Mouse (Mus musculus) thymus, postnatal 4 days (tissue): ENCODE data around the gene Camkmt.

Source experiments
- DNase-seq: peaks from one replicate; pipeline ENCODE4 v3.0.0; 2021

Gene Camkmt

GRCm38 (mm10) chr17:85177231-85177630 lies 86.9 kb downstream of the Camkmt start:
- DNase-seq: no peak

- DNase-seq: no peak
Observed at GRCm38 (mm10) chr17:85180471-85181060, 90.2 kb downstream of the Camkmt start.

- DNase-seq: peak; percentile 89
Observed at GRCm38 (mm10) chr17:85189227-85190127, 99.1 kb downstream of the Camkmt start.

GRCm38 (mm10) chr17:85190128-85190435 lies 99.7 kb downstream of the Camkmt start:
- DNase-seq: no peak

- DNase-seq: no peak
Observed at GRCm38 (mm10) chr17:85193294-85193693, 102.9 kb downstream of the Camkmt start.

- DNase-seq: no peak
Observed at GRCm38 (mm10) chr17:85198781-85199180, 108.4 kb downstream of the Camkmt start.

- DNase-seq: no peak
Observed at GRCm38 (mm10) chr17:85199321-85199720, 109.0 kb downstream of the Camkmt start.

GRCm38 (mm10) chr17:85218054-85218453 lies 127.7 kb downstream of the Camkmt start:
- DNase-seq: no peak

- DNase-seq: no peak
Observed at GRCm38 (mm10) chr17:85242109-85242508, 151.8 kb downstream of the Camkmt start.

GRCm38 (mm10) chr17:85248962-85249361 lies 158.6 kb downstream of the Camkmt start:
- no peak for DNase-seq

- DNase-seq: no peak
Observed at GRCm38 (mm10) chr17:85249744-85250143, 159.4 kb downstream of the Camkmt start.

GRCm38 (mm10) chr17:85256930-85257329 lies 166.6 kb downstream of the Camkmt start:
- no peak for DNase-seq

GRCm38 (mm10) chr17:85257348-85257747 lies 167.0 kb downstream of the Camkmt start:
- no peak for DNase-seq

- no peak for DNase-seq
Observed at GRCm38 (mm10) chr17:85258703-85259341, 168.5 kb downstream of the Camkmt start.

GRCm38 (mm10) chr17:85266831-85267422 lies 176.6 kb downstream of the Camkmt start:
- DNase-seq: no peak

GRCm38 (mm10) chr17:85271466-85272175 lies 181.3 kb downstream of the Camkmt start:
- no peak for DNase-seq

GRCm38 (mm10) chr17:85279720-85280119 lies 189.4 kb downstream of the Camkmt start:
- DNase-seq: no peak

- DNase-seq: no peak
Observed at GRCm38 (mm10) chr17:85282447-85282846, 192.1 kb downstream of the Camkmt start.

- DNase-seq: no peak
Observed at GRCm38 (mm10) chr17:85291154-85291553, 200.8 kb downstream of the Camkmt start.

- no peak for DNase-seq
Observed at GRCm38 (mm10) chr17:85291601-85292000, 201.2 kb downstream of the Camkmt start.

GRCm38 (mm10) chr17:85292276-85292675 lies 201.9 kb downstream of the Camkmt start:
- DNase-seq: no peak

GRCm38 (mm10) chr17:85303686-85304085 lies 213.3 kb downstream of the Camkmt start:
- DNase-seq: no peak

GRCm38 (mm10) chr17:85308566-85308965 lies 218.2 kb downstream of the Camkmt start:
- no peak for DNase-seq
